Mouse (Mus musculus): ENCODE data around the gene Plin5. TPM values are rescaled to one million over a fixed set of nuclear protein-coding genes. Genes with fewer than 3 reads are reported as not detected.

Plin5 gene
- polyA plus RNA-seq (2014; fragmentation: Nextera tagmentation; extraction: Ambion mirVana) = 0.10 and 0.31 TPM in 2 replicates

DNA sequence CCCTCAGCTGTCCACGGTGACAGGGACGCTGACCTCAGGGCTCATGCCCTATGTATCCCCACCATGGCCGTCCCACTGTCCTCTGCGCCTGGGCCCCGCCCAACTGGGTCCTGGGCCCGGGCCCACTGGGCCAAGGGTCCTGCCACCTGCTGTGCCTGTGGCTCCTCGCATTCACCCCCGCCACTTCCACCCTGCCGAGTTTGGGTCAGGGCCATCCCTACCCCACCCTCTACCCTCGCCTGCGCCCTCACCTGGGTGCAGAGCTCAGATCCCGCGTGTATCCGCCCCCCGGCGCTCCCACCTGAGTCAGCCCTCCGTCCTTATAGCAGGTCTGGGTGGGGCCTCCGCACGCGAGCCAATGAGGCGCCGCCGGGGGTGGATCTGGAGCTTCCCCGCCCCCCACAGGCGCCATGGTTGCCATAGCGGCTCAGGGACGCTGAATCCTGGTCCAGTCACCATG is at the start of gene Plin5:
Gene Plin5, minus strand, starts transcription at position 346 of the 460 bp plus-strand sequence.
- H3K36me3 ChIP-seq (replicated peaks; ENCODE audit: control insufficient read depth, insufficient read depth, low read depth, low read length) = no peaks in the 10 kb centered on the region
- peak within 1 kb of the TSS; percentile 57 for H3K4me2 ChIP-seq (ENCODE audit: low read depth, low read length)
- WGBS = 1% methylated on average over 27 of the region's 27 CpGs
- H3K9me3 ChIP-seq (replicated peaks; ENCODE audit: control insufficient read depth, low read length) = no peaks in the 10 kb centered on the region; the same call in none of the 2 replicates
- no peak for ATAC-seq (replicated peaks; ENCODE audit: insufficient number of reproducible peaks, low FRiP score, low TSS enrichment, low read depth)
- no peak within 1 kb of the TSS for H3K27ac ChIP-seq (replicated peaks; ENCODE audit: low read depth, low read length)
- H3K9ac ChIP-seq (replicated peaks; ENCODE audit: low read length) = no peak within 1 kb of the TSS
- peak; percentile 70 for DNase-seq (ENCODE audit: low spot score)
- H3K4me1 ChIP-seq (ENCODE audit: control insufficient read depth, insufficient read depth, low read length) = peaks cover 3% of the 10 kb centered on the region; the same call in 1 of the 2 replicates
- H3K4me3 ChIP-seq (ENCODE audit: low read depth, low read length) = peak within 1 kb of the TSS; percentile 19
- H3K27me3 ChIP-seq (ENCODE audit: control insufficient read depth, insufficient read depth, low read length) = peaks cover 35% of the 10 kb centered on the region

DNA sequence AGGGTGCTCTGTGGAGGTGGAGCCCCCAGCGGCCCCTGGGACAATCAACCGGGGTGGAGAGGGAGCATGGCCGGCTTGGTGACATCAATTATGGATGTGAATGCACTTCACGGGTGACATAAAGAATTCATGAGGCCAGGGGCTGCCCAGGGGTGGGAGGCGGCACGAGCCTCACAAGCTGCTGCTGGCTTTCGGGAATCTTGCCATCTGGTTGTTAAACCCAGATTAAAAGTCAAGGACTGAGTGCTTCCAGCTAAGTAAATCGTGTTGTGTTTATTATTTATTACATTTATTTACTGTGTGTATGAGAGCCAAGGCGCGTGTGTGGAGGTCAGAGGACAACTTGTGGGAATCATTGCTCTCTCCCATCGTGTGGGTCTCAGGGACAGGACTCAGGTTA is 48.3 kb upstream of the Plin5 start:
- Histone ChIP-seq H3K36me3 (replicated peaks; ENCODE audit: control insufficient read depth, insufficient read depth, low read depth, low read length) (no peaks in the 10 kb centered on the region), H3K9me3 (replicated peaks; ENCODE audit: control insufficient read depth, low read length) (no peaks in the 10 kb centered on the region), H3K27me3 (ENCODE audit: control insufficient read depth, insufficient read depth, low read length) (no peaks in the 10 kb centered on the region), H3K9ac (replicated peaks; ENCODE audit: low read length) (no peak overlapping the region), H3K4me2 (ENCODE audit: low read depth, low read length) (no peak overlapping the region), H3K4me3 (ENCODE audit: low read depth, low read length) (no peak overlapping the region), H3K4me1 (ENCODE audit: control insufficient read depth, insufficient read depth, low read length) (no peaks in the 10 kb centered on the region), H3K27ac (replicated peaks; ENCODE audit: low read depth, low read length) (no peak overlapping the region)
- ATAC-seq (replicated peaks; ENCODE audit: insufficient number of reproducible peaks, low FRiP score, low TSS enrichment, low read depth) = no peak
- WGBS = 73% methylated on average over 11 of the region's 11 CpGs
- no peak for DNase-seq (ENCODE audit: low spot score)

DNA sequence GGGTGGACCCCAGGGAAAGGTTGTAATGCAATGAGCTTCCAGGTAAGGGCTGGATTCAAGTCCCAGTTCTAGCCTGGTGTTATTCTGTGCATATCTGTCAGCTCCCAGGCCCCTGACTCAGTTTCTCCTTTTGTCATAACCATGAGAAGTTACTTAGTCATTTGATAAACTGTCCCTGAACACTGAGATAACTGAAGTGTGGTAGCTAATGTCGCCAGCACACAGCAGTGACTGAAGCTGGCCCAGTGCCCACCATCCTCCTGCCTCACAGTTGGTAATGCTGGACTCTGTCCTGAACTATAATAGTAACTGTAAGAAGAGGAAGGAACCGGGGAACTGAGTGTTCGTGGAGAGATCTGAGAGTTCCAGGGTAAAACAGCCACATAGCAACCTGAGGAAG is 47.1 kb upstream of the Plin5 start:
- no peak for ATAC-seq (replicated peaks; ENCODE audit: insufficient number of reproducible peaks, low FRiP score, low TSS enrichment, low read depth)
- Histone ChIP-seq H3K4me2 (ENCODE audit: low read depth, low read length) (no peak overlapping the region), H3K27ac (replicated peaks; ENCODE audit: low read depth, low read length) (no peak overlapping the region), H3K4me3 (ENCODE audit: low read depth, low read length) (no peak overlapping the region), H3K9ac (replicated peaks; ENCODE audit: low read length) (no peak overlapping the region), H3K27me3 (ENCODE audit: control insufficient read depth, insufficient read depth, low read length) (no peaks in the 10 kb centered on the region), H3K4me1 (ENCODE audit: control insufficient read depth, insufficient read depth, low read length) (no peaks in the 10 kb centered on the region), H3K9me3 (replicated peaks; ENCODE audit: control insufficient read depth, low read length) (no peaks in the 10 kb centered on the region), H3K36me3 (replicated peaks; ENCODE audit: control insufficient read depth, insufficient read depth, low read depth, low read length) (no peaks in the 10 kb centered on the region)
- no peak for DNase-seq (ENCODE audit: low spot score)
- WGBS = 84% methylated on average over 3 of the region's 3 CpGs

DNA sequence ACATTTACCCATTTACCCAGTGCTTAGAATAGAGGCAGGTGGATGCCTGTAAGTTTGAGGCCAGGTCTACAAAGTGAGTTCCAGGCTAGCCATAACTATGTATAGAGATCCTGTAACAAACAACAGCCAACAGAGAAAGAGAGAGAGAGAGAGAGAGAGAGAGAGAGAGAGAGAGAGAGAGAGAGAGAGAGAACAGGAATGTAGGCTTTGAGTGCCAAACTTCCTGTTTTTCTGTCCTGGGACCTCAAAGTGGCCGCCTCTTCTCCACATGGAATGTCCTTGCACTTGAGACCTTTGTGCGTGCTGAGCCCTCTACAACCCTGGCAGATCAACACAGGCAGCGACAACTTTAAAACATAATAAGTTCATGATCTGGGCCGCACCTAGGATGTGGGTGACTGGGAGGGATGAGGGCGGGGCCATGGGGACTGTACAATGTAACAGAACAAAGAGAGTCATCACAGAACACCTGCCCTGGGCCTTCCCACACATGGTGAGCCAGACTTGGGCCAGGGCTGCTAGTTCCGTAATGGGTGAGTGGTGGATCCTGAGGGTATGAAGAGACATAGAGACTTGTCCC is 46.2 kb upstream of the Plin5 start:
- DNase-seq (ENCODE audit: low spot score) (no peak), ATAC-seq (replicated peaks; ENCODE audit: insufficient number of reproducible peaks, low FRiP score, low TSS enrichment, low read depth) (no peak)
- Histone ChIP-seq H3K9me3 (replicated peaks; ENCODE audit: control insufficient read depth, low read length) (no peaks in the 10 kb centered on the region), H3K4me1 (ENCODE audit: control insufficient read depth, insufficient read depth, low read length) (no peaks in the 10 kb centered on the region), H3K36me3 (replicated peaks; ENCODE audit: control insufficient read depth, insufficient read depth, low read depth, low read length) (no peaks in the 10 kb centered on the region), H3K4me2 (ENCODE audit: low read depth, low read length) (no peak overlapping the region), H3K27ac (replicated peaks; ENCODE audit: low read depth, low read length) (no peak overlapping the region), H3K9ac (replicated peaks; ENCODE audit: low read length) (no peak overlapping the region), H3K27me3 (ENCODE audit: control insufficient read depth, insufficient read depth, low read length) (no peaks in the 10 kb centered on the region), H3K4me3 (ENCODE audit: low read depth, low read length) (no peak overlapping the region; the same call in 1 of the 2 replicates)
- 82% methylated on average over 6 of the region's 6 CpGs for WGBS

DNA sequence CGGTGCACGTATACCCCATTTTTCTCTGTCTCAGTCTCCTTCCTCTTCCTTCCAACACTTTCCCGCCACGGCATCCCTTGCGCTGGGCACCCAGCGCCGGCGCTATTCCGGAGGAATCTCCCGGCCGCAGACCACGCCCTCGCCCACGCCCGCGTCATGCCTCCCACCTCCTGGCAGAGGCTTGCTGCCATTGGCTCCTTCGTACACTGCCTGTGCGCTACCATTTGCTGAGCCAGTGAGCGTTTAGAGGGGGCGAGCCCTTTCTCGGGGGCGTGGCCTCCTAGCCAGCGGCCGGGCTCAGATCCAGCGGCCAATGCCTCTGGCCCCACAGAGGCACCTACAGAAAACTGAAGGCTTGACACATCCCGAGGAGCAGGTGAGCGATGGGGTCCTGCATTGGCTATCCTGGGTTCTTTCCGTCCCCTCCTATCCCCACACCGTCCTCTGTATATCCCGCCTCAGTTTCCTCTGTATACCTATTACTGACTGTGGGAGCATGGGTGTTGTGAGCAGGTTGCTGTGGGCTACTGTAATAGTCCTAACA is 44.9 kb upstream of the Plin5 start, which contains the start of gene Tnfaip8l1:
Gene Tnfaip8l1, plus strand, starts transcription at position 247 of the 544 bp plus-strand sequence.
- DNase-seq (ENCODE audit: low spot score) = peak; percentile 95
- peak within 1 kb of the TSS; percentile 48 for H3K9ac ChIP-seq (replicated peaks; ENCODE audit: low read length)
- ATAC-seq (replicated peaks; ENCODE audit: insufficient number of reproducible peaks, low FRiP score, low TSS enrichment, low read depth) = peak; percentile 98
- under 1% methylated on average over 30 of the region's 30 CpGs for WGBS
- H3K36me3 ChIP-seq (replicated peaks; ENCODE audit: control insufficient read depth, insufficient read depth, low read depth, low read length) = no peaks in the 10 kb centered on the region
- peak within 1 kb of the TSS; percentile 47 for H3K4me3 ChIP-seq (ENCODE audit: low read depth, low read length)
- peak within 1 kb of the TSS; percentile 81 for H3K4me2 ChIP-seq (ENCODE audit: low read depth, low read length)
- no peaks in the 10 kb centered on the region for H3K27me3 ChIP-seq (ENCODE audit: control insufficient read depth, insufficient read depth, low read length)
- no peaks in the 10 kb centered on the region for H3K4me1 ChIP-seq (ENCODE audit: control insufficient read depth, insufficient read depth, low read length)
- no peaks in the 10 kb centered on the region for H3K9me3 ChIP-seq (replicated peaks; ENCODE audit: control insufficient read depth, low read length)
- no peak within 1 kb of the TSS for H3K27ac ChIP-seq (replicated peaks; ENCODE audit: low read depth, low read length)

DNA sequence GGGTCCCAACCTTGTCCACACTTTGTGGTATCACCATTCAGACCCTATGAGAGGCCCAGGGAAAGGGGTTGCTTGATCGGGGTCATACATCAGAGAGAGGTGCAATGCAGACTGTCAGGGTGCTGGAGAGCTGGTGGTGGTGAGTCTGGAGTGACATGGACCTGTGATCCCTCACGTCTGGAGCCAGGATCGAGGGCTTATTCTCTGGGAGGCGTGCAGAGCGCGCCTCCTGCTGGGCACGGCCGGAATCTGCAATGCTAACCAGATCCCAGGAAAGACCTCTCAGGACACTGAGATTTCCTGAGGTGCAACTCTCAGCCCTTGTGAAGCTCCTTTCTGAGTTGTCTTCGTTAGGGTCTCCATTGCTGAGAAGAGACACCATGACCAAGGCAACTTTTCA is 42.3 kb upstream of the Plin5 start:
- WGBS = 3% methylated on average over 9 of the region's 9 CpGs
- no peaks in the 10 kb centered on the region for H3K4me1 ChIP-seq (ENCODE audit: control insufficient read depth, insufficient read depth, low read length)
- no peak overlapping the region for H3K27ac ChIP-seq (replicated peaks; ENCODE audit: low read depth, low read length)
- ATAC-seq (replicated peaks; ENCODE audit: insufficient number of reproducible peaks, low FRiP score, low TSS enrichment, low read depth) = no peak
- H3K4me3 ChIP-seq (ENCODE audit: low read depth, low read length) = no peak overlapping the region
- DNase-seq (ENCODE audit: low spot score) = peak; percentile 79
- no peak overlapping the region for H3K4me2 ChIP-seq (ENCODE audit: low read depth, low read length)
- no peak overlapping the region for H3K9ac ChIP-seq (replicated peaks; ENCODE audit: low read length)
- no peaks in the 10 kb centered on the region for H3K36me3 ChIP-seq (replicated peaks; ENCODE audit: control insufficient read depth, insufficient read depth, low read depth, low read length)
- H3K9me3 ChIP-seq (replicated peaks; ENCODE audit: control insufficient read depth, low read length) = no peaks in the 10 kb centered on the region
- H3K27me3 ChIP-seq (ENCODE audit: control insufficient read depth, insufficient read depth, low read length) = no peaks in the 10 kb centered on the region

DNA sequence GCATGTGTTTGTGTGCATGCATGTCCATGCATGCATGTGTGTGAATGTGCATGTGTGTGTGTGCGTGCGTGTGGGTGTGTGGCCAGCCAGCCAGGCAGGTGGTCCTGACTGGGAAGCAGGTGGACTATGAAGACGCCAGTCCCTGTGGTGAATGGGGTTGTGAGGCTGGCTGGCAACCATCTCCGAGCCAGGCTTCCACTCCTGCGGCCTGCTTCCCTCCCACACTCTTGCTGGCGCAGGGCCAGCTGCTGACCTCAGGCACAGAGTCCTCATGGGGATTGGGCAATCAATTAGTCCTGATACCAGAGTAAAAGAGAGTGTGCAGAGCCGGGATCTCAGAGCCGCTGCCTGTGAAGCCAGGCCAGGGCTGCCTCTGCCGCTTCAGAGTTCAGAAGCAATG is 36.2 kb upstream of the Plin5 start:
- no peak overlapping the region for H3K9ac ChIP-seq (replicated peaks; ENCODE audit: low read length)
- H3K9me3 ChIP-seq (replicated peaks; ENCODE audit: control insufficient read depth, low read length) = no peaks in the 10 kb centered on the region
- no peak overlapping the region for H3K4me2 ChIP-seq (ENCODE audit: low read depth, low read length)
- H3K4me3 ChIP-seq (ENCODE audit: low read depth, low read length) = no peak overlapping the region
- peaks cover 14% of the 10 kb centered on the region for H3K27me3 ChIP-seq (ENCODE audit: control insufficient read depth, insufficient read depth, low read length)
- 43% methylated on average over 9 of the region's 9 CpGs for WGBS
- peak; percentile 64; the same call in 1 of the 2 replicates for ATAC-seq (replicated peaks; ENCODE audit: insufficient number of reproducible peaks, low FRiP score, low TSS enrichment, low read depth)
- no peaks in the 10 kb centered on the region for H3K36me3 ChIP-seq (replicated peaks; ENCODE audit: control insufficient read depth, insufficient read depth, low read depth, low read length)
- no peak overlapping the region for H3K27ac ChIP-seq (replicated peaks; ENCODE audit: low read depth, low read length)
- DNase-seq (ENCODE audit: low spot score) = peak; percentile 61
- peaks cover 3% of the 10 kb centered on the region; the same call in 1 of the 2 replicates for H3K4me1 ChIP-seq (ENCODE audit: control insufficient read depth, insufficient read depth, low read length)

DNA sequence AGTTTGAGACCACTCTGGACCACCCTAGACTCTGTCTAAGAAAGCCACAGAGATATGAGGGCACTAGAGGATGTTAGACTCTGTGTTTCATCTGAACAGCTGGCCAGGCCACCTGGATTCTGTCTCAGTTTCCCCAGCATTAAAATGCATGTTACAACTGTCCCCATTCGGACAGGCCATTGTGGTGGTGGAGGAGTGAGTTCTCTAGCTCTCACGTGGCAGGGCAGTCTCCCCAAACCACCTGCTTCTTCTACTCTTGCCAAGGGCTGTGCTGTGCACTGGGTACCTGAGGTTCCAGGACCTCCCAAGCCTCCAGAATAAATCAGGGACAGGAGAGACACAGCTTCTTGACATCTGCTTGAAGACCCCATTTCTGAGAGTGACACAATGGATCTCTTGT is 32.5 kb upstream of the Plin5 start:
- Histone ChIP-seq H3K4me2 (ENCODE audit: low read depth, low read length) (no peak overlapping the region), H3K4me3 (ENCODE audit: low read depth, low read length) (no peak overlapping the region), H3K9me3 (replicated peaks; ENCODE audit: control insufficient read depth, low read length) (no peaks in the 10 kb centered on the region), H3K27ac (replicated peaks; ENCODE audit: low read depth, low read length) (no peak overlapping the region), H3K27me3 (ENCODE audit: control insufficient read depth, insufficient read depth, low read length) (peaks cover 26% of the 10 kb centered on the region), H3K4me1 (ENCODE audit: control insufficient read depth, insufficient read depth, low read length) (peaks cover 3% of the 10 kb centered on the region; the same call in 1 of the 2 replicates), H3K9ac (replicated peaks; ENCODE audit: low read length) (no peak overlapping the region), H3K36me3 (replicated peaks; ENCODE audit: control insufficient read depth, insufficient read depth, low read depth, low read length) (no peaks in the 10 kb centered on the region)
- DNase-seq (ENCODE audit: low spot score) (no peak), ATAC-seq (replicated peaks; ENCODE audit: insufficient number of reproducible peaks, low FRiP score, low TSS enrichment, low read depth) (no peak)
- 36% methylated on average over 2 of the region's 2 CpGs for WGBS
